Mouse (Mus musculus) embryonic facial prominence, embryonic 10.5 days (tissue): Measurements from ENCODE around the gene Psap. TPM values are rescaled to one million over a fixed set of nuclear protein-coding genes. Genes with fewer than 3 reads are reported as not detected.

ENCODE experiments used
- DNase-seq: peaks from one replicate; pipeline ENCODE4 v3.0.0-alpha.2; 2017; ENCODE audit warnings: low spot score
- H3K27ac ChIP-seq: fragments of 300-500 bp; sonication (generic); replicated peaks from 2 replicates; pipeline ENCODE4 v1.5.1; 2016; ENCODE audit warnings: mild to moderate bottlenecking
- H3K27me3 ChIP-seq: fragments of 300-500 bp; sonication (generic); replicated peaks from 2 replicates; pipeline ENCODE4 v1.6.1; 2016; ENCODE audit warnings: low read depth, mild to moderate bottlenecking; ENCODE audit not compliant: poor library complexity, severe bottlenecking
- H3K36me3 ChIP-seq: fragments of 300-500 bp; sonication (generic); replicated peaks from 2 replicates; pipeline ENCODE4 v1.6.1; 2016; ENCODE audit warnings: mild to moderate bottlenecking, moderate library complexity
- H3K4me1 ChIP-seq: fragments of 300-500 bp; sonication (generic); 2 replicates; pipeline ENCODE4 v1.6.1; 2016
- H3K4me3 ChIP-seq: fragments of 300-500 bp; sonication (generic); 2 replicates; pipeline ENCODE4 v1.5.1; 2016; ENCODE audit warnings: mild to moderate bottlenecking, moderate library complexity
- H3K9me3 ChIP-seq: fragments of 300-500 bp; sonication (generic); 2 replicates; pipeline ENCODE4 v1.6.1; 2016; ENCODE audit warnings: mild to moderate bottlenecking
- WGBS: fragments of 180-500 bp; shearing (Covaris S2); methylation state at CpG from one replicate; pipeline ENCODE4 v1.1.7; 2016; 5-methylcytosine and 5-hydroxymethylcytosine counted together
- polyA plus RNA-seq: library from polyadenylated mRNA; unstranded; fragments of >200 nt; fragmentation: Nextera tagmentation; extraction: Ambion mirVana; gene quantifications from 2 replicates; pipeline ENCODE4 v1.2.1, GENCODE M21; 2016

Psap gene
- polyA plus RNA-seq, 1 experiment from 2014 or later: 47.1 TPM

- no peak overlapping the region for H3K27ac ChIP-seq
- H3K27me3 ChIP-seq: no peaks in the 10 kb centered on the region
- whole genome bisulfite sequencing: 95% methylated on average over 12 of the region's 12 CpGs
- H3K4me3 ChIP-seq: no peak overlapping the region
- H3K9me3 ChIP-seq: no peaks in the 10 kb centered on the region
- no peaks in the 10 kb centered on the region for H3K4me1 ChIP-seq
- H3K36me3 ChIP-seq: peaks cover 88% of the 10 kb centered on the region
- DNase-seq: no peak
Measured at GRCm38 (mm10) chr10:60299636-60300035, 22.2 kb downstream of the Psap start.

GRCm38 (mm10) chr10:60303419-60303818, 26.0 kb downstream of the Psap start:
- H3K36me3 ChIP-seq: peaks cover 56% of the 10 kb centered on the region

GRCm38 (mm10) chr10:60304854-60305628, 27.6 kb downstream of the Psap start:
- Histone ChIP-seq H3K27ac (no peak overlapping the region; the same call in 1 of the 2 replicates), H3K9me3 (no peaks in the 10 kb centered on the region), H3K36me3 (peaks cover 40% of the 10 kb centered on the region), H3K4me1 (no peaks in the 10 kb centered on the region), H3K4me3 (no peak overlapping the region), H3K27me3 (no peaks in the 10 kb centered on the region)
- WGBS: 65% methylated on average over 15 of the region's 15 CpGs
- DNase-seq: peak; percentile 87

More at GRCm38 (mm10) chr10:60303419-60303818, 26.0 kb downstream of the Psap start:
- Histone ChIP-seq H3K4me1 (no peaks in the 10 kb centered on the region), H3K27me3 (no peaks in the 10 kb centered on the region), H3K9me3 (no peaks in the 10 kb centered on the region), H3K27ac (no peak overlapping the region), H3K4me3 (no peak overlapping the region)
- DNase-seq: no peak
- 86% methylated on average over 17 of the region's 17 CpGs for WGBS

- 88% methylated on average over 13 of the region's 13 CpGs for WGBS
- DNase-seq: no peak
- Histone ChIP-seq H3K27me3 (no peaks in the 10 kb centered on the region), H3K9me3 (no peaks in the 10 kb centered on the region), H3K4me1 (no peaks in the 10 kb centered on the region), H3K27ac (no peak overlapping the region), H3K4me3 (no peak overlapping the region), H3K36me3 (no peaks in the 10 kb centered on the region)
Measured at GRCm38 (mm10) chr10:60310629-60311028, 33.2 kb downstream of the Psap start.

- 93% methylated on average over 5 of the region's 5 CpGs for WGBS
- no peak for DNase-seq
Measured at GRCm38 (mm10) chr10:60313606-60314005, 36.2 kb downstream of the Psap start.

GRCm38 (mm10) chr10:60316166-60316565, 38.7 kb downstream of the Psap start:
- WGBS: 86% methylated on average over 4 of the region's 4 CpGs
- Histone ChIP-seq H3K36me3 (no peaks in the 10 kb centered on the region), H3K4me1 (no peaks in the 10 kb centered on the region), H3K27ac (no peak overlapping the region), H3K9me3 (no peaks in the 10 kb centered on the region; the same call in 1 of the 2 replicates), H3K4me3 (no peak overlapping the region), H3K27me3 (no peaks in the 10 kb centered on the region)
- DNase-seq: no peak

More at GRCm38 (mm10) chr10:60313606-60314005, 36.2 kb downstream of the Psap start:
- Histone ChIP-seq H3K4me1 (no peaks in the 10 kb centered on the region), H3K36me3 (no peaks in the 10 kb centered on the region), H3K27me3 (no peaks in the 10 kb centered on the region), H3K4me3 (no peak overlapping the region), H3K9me3 (no peaks in the 10 kb centered on the region), H3K27ac (no peak overlapping the region)

- Histone ChIP-seq H3K36me3 (no peaks in the 10 kb centered on the region), H3K9me3 (no peaks in the 10 kb centered on the region), H3K27me3 (no peaks in the 10 kb centered on the region), H3K27ac (no peak overlapping the region), H3K4me3 (no peak overlapping the region), H3K4me1 (peaks cover 4% of the 10 kb centered on the region; the same call in 1 of the 2 replicates)
- DNase-seq: no peak
- WGBS: 85% methylated on average over 11 of the region's 11 CpGs
Measured at GRCm38 (mm10) chr10:60328963-60329650, 51.7 kb downstream of the Psap start.

GRCm38 (mm10) chr10:60334583-60334982, 57.2 kb downstream of the Psap start:
- H3K4me3 ChIP-seq: no peak overlapping the region
- no peak for DNase-seq
- WGBS: 82% methylated on average over 7 of the region's 7 CpGs
- no peak overlapping the region for H3K27ac ChIP-seq
- no peaks in the 10 kb centered on the region for H3K36me3 ChIP-seq
- H3K27me3 ChIP-seq: no peaks in the 10 kb centered on the region
- H3K4me1 ChIP-seq: no peaks in the 10 kb centered on the region
- H3K9me3 ChIP-seq: 0 out of 2 replicates have a peak, but pooled peaks cover 3% of the 10 kb centered on the region

GRCm38 (mm10) chr10:60335021-60335420, 57.6 kb downstream of the Psap start:
- Histone ChIP-seq H3K4me1 (no peaks in the 10 kb centered on the region), H3K27me3 (no peaks in the 10 kb centered on the region), H3K9me3 (0 out of 2 replicates have a peak, but pooled peaks cover 3% of the 10 kb centered on the region), H3K27ac (no peak overlapping the region), H3K4me3 (no peak overlapping the region), H3K36me3 (no peaks in the 10 kb centered on the region)
- DNase-seq: no peak
- WGBS: 96% methylated on average over 4 of the region's 4 CpGs

- WGBS: 77% methylated on average over 9 of the region's 9 CpGs
- no peaks in the 10 kb centered on the region for H3K36me3 ChIP-seq
Measured at GRCm38 (mm10) chr10:60341528-60341927, 64.1 kb downstream of the Psap start.

GRCm38 (mm10) chr10:60344111-60344510, 66.7 kb downstream of the Psap start:
- peaks cover 38% of the 10 kb centered on the region for H3K27me3 ChIP-seq
- WGBS: 81% methylated on average over 3 of the region's 3 CpGs
- H3K9me3 ChIP-seq: no peaks in the 10 kb centered on the region
- H3K4me3 ChIP-seq: no peak overlapping the region
- no peak for DNase-seq
- peaks cover 46% of the 10 kb centered on the region for H3K4me1 ChIP-seq
- H3K27ac ChIP-seq: peak overlapping the region; percentile 48
- no peaks in the 10 kb centered on the region for H3K36me3 ChIP-seq

More at GRCm38 (mm10) chr10:60341528-60341927, 64.1 kb downstream of the Psap start:
- DNase-seq: no peak
- H3K27ac ChIP-seq: no peak overlapping the region
- 0 out of 2 replicates have a peak, but pooled peaks cover 3% of the 10 kb centered on the region for H3K9me3 ChIP-seq
- peaks cover 14% of the 10 kb centered on the region for H3K27me3 ChIP-seq
- no peak overlapping the region for H3K4me3 ChIP-seq
- peaks cover 20% of the 10 kb centered on the region for H3K4me1 ChIP-seq

GRCm38 (mm10) chr10:60346056-60346455, 68.6 kb downstream of the Psap start:
- Histone ChIP-seq H3K27me3 (peaks cover 38% of the 10 kb centered on the region), H3K36me3 (no peaks in the 10 kb centered on the region), H3K4me3 (peak overlapping the region; percentile 58; the same call in 1 of the 2 replicates), H3K4me1 (peaks cover 63% of the 10 kb centered on the region), H3K27ac (0 out of 2 replicates have a peak overlapping the region, but pooled peaks have one; percentile 82), H3K9me3 (no peaks in the 10 kb centered on the region)
- DNase-seq: no peak
- 82% methylated on average over 4 of the region's 4 CpGs for WGBS
